Mouse (Mus musculus): Measurements from ENCODE around the gene Ccdc105.

The Ccdc105 gene

GRCm38 (mm10) chr10:78714129-78714528 lies 38.7 kb downstream of the Ccdc105 start:
- no peak for DNase-seq

GRCm38 (mm10) chr10:78710706-78711105 lies 42.2 kb downstream of the Ccdc105 start:
- no peak for DNase-seq

GRCm38 (mm10) chr10:78700881-78701280 lies 52.0 kb downstream of the Ccdc105 start:
- no peak for DNase-seq
